Mouse (Mus musculus): ENCODE results near the gene Clstn1. TPM values are rescaled to one million over a fixed set of nuclear protein-coding genes. Genes with fewer than 3 reads are reported as not detected.

Gene Clstn1
- polyA plus RNA-seq, 1 experiment from 2014 or later = 83.6 TPM

- Histone ChIP-seq H3K9ac (peak overlapping the region; percentile 96), H3K36me3 (no peaks in the 10 kb centered on the region), H3K4me2 (peak overlapping the region; percentile 99), H3K27me3 (peaks cover 8% of the 10 kb centered on the region; the same call in 1 of the 2 replicates), H3K27ac (peak overlapping the region; percentile 94), H3K4me3 (peak overlapping the region; percentile 87), H3K9me3 (no peaks in the 10 kb centered on the region), H3K4me1 (replicated peaks) (peaks cover 33% of the 10 kb centered on the region)
- under 1% methylated on average over 72 of the region's 72 CpGs for WGBS
- peak; percentile 64 for ATAC-seq (ENCODE audit: low FRiP score)
Measured at GRCm38 (mm10) chr4:149586783-149587595, 721 bp downstream of the Clstn1 start.

GRCm38 (mm10) chr4:149587596-149588168, 1.4 kb downstream of the Clstn1 start:
- ATAC-seq (ENCODE audit: low FRiP score) = peak; percentile 37

GRCm38 (mm10) chr4:149590200-149590599, 3.9 kb downstream of the Clstn1 start:
- 85% methylated on average over 1 of the region's 1 CpGs for WGBS
- ATAC-seq (ENCODE audit: low FRiP score) = no peak
- Histone ChIP-seq H3K4me1 (replicated peaks) (peaks cover 55% of the 10 kb centered on the region), H3K4me2 (no peak overlapping the region), H3K9ac (no peak overlapping the region), H3K36me3 (no peaks in the 10 kb centered on the region), H3K27me3 (peaks cover under 1% of the 10 kb centered on the region; the same call in 1 of the 2 replicates), H3K27ac (no peak overlapping the region), H3K4me3 (no peak overlapping the region), H3K9me3 (no peaks in the 10 kb centered on the region)

More at GRCm38 (mm10) chr4:149587596-149588168, 1.4 kb downstream of the Clstn1 start:
- Histone ChIP-seq H3K27me3 (peaks cover 8% of the 10 kb centered on the region; the same call in 1 of the 2 replicates), H3K4me2 (peak overlapping the region; percentile 99), H3K36me3 (no peaks in the 10 kb centered on the region), H3K27ac (peak overlapping the region; percentile 94), H3K4me1 (replicated peaks) (peaks cover 39% of the 10 kb centered on the region), H3K9me3 (no peaks in the 10 kb centered on the region), H3K4me3 (peak overlapping the region; percentile 87), H3K9ac (peak overlapping the region; percentile 96)
- 2% methylated on average over 24 of the region's 24 CpGs for WGBS

DNA sequence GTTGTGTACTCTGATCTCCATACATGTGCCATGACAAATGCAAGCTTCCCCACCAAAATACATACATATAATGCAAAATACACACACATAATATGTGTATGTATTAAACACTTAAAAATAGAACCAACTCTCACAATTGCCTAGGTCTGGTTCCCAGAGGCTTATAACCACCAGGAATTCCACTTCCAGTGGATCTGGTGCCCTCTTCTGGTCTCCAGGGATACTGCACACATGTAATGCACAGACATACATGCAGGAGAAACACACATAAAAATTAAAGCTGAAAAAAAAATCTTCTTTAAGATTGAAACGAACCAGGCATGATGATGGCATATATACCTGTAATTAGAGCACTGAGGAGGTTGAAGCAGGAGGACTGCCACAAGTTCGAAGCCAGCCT, 5.2 kb downstream of the Clstn1 start:
- no peak for ATAC-seq (ENCODE audit: low FRiP score)
- Histone ChIP-seq H3K9ac (no peak overlapping the region), H3K27me3 (no peaks in the 10 kb centered on the region), H3K36me3 (no peaks in the 10 kb centered on the region), H3K4me3 (no peak overlapping the region), H3K9me3 (no peaks in the 10 kb centered on the region), H3K27ac (no peak overlapping the region), H3K4me2 (no peak overlapping the region), H3K4me1 (replicated peaks) (peaks cover 53% of the 10 kb centered on the region)
- 93% methylated on average over 2 of the region's 2 CpGs for WGBS

DNA sequence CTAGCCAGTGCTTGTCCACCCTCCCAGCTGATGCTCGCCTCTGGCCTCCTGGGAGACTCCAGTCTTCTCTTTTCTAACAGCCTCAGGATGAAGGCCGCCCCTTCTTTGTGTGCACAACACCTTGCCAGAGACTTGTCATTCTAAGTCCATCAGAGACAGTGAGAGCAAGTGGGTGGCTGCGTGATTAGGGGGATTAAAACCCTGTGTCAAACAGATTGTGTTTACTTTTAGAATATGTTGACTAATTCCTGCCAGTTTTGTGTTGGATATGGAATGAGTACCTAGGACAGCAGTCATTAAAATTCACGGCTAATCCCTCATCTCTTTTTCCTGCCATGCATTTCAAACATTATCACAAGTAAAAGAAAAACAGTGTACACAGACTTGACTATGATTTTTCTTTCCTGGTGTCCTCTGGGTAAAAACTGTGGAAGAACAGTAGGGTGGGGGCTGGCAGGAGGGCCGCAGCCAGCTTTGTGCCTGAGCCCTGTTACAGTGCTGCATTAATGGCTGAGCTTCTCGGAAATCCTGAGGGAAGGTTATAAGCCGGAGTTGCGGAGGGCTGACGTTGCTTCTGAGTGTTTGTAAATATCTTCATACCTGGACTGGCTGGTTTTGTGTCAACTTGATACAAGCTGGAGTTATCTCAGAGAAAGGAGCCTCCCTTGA, 8.8 kb downstream of the Clstn1 start:
- H3K27ac ChIP-seq = peak overlapping the region; percentile 75

DNA sequence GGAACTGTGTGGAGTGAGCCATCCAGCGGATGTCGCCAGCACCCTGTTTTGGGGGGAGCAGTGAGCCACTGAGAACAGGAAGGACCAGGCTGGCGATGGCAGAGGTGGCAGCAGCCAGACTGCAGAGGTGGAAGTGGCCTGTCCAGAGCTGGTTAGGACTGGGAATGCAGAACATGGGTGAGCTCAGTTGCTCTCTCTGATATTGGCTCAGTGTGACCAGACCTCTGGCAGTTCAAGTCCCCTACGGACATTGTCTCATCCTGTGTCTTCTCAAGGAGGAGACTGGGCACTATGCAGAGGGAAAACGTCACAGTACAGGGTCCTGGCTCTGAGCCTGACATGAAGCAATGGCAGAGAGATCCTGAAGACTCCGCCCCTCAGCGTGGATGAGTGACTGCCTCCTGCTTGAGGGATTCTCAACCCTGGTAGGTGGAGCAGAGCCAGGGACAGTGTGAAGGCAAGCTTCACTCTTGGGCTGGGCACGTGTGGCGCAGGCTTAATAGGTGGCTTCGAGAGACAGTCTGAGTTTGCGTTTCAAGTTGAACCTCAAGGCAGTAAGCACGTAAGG, 11.5 kb downstream of the Clstn1 start:
- 79% methylated on average over 12 of the region's 12 CpGs for WGBS
- Histone ChIP-seq H3K27me3 (no peaks in the 10 kb centered on the region), H3K4me3 (no peak overlapping the region), H3K27ac (no peak overlapping the region), H3K9ac (no peak overlapping the region), H3K36me3 (no peaks in the 10 kb centered on the region), H3K9me3 (no peaks in the 10 kb centered on the region), H3K4me2 (no peak overlapping the region), H3K4me1 (replicated peaks) (peaks cover 51% of the 10 kb centered on the region)
- ATAC-seq (ENCODE audit: low FRiP score) = no peak

More for the DNA sequence above, 8.8 kb downstream of the Clstn1 start:
- Histone ChIP-seq H3K27me3 (no peaks in the 10 kb centered on the region), H3K36me3 (no peaks in the 10 kb centered on the region), H3K4me3 (no peak overlapping the region), H3K4me1 (replicated peaks) (peaks cover 38% of the 10 kb centered on the region), H3K9me3 (no peaks in the 10 kb centered on the region), H3K4me2 (no peak overlapping the region), H3K9ac (no peak overlapping the region)
- ATAC-seq (ENCODE audit: low FRiP score) = no peak
- 78% methylated on average over 9 of the region's 9 CpGs for WGBS

DNA sequence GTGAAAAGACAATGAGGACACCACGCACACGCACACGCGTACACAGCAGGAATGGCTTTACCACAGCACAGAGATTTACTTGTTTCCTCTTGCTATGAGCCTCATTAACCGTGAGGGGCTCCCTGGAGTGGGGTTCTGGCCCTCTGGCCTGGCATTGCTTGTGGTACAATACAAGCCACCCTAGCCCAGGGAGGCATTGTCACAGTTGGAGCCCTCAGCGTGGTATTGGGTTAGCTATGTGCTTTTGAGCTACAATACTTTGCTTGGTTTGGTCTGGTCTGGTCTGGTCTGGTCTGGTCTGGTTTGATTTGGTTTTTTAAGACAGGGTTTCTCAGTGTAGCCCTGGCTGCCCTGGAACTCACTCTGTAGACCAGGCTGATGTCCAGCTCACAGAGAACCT, 13.3 kb downstream of the Clstn1 start:
- no peak overlapping the region for H3K4me3 ChIP-seq
- H3K36me3 ChIP-seq = no peaks in the 10 kb centered on the region
- peaks cover 42% of the 10 kb centered on the region for H3K4me1 ChIP-seq (replicated peaks)
- H3K9me3 ChIP-seq = no peaks in the 10 kb centered on the region
- no peak overlapping the region; the same call in 1 of the 2 replicates for H3K27ac ChIP-seq
- H3K4me2 ChIP-seq = no peak overlapping the region
- no peak for ATAC-seq (ENCODE audit: low FRiP score)
- no peaks in the 10 kb centered on the region for H3K27me3 ChIP-seq
- 84% methylated on average over 6 of the region's 6 CpGs for WGBS
- H3K9ac ChIP-seq = no peak overlapping the region

DNA sequence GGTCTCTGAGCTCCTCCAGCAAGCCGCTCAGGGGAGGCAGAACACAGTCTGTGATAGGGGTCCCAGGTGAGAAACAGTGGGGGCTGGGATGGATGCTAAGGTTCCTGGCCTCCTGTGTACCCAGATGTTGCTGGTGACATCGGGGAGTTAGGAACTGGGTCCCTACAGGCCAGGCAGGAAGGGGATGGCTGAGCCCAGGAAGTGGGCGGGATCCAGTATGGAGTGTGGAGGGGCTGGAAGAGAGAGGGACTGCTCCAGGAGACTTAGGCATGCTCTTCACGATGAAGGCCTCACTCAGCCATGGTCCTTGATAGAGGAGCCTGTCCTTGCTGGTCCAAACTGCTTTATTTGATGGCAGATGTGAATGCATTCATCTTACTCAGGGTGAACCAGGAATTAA, 13.9 kb downstream of the Clstn1 start:
- no peak; the same call in 1 of the 2 replicates for ATAC-seq (ENCODE audit: low FRiP score)
- H3K4me3 ChIP-seq = no peak overlapping the region
- no peaks in the 10 kb centered on the region for H3K27me3 ChIP-seq
- H3K9me3 ChIP-seq = no peaks in the 10 kb centered on the region
- 90% methylated on average over 4 of the region's 4 CpGs for WGBS
- H3K27ac ChIP-seq = peak overlapping the region; percentile 23; the same call in 1 of the 2 replicates
- peaks cover 38% of the 10 kb centered on the region for H3K4me1 ChIP-seq (replicated peaks)
- H3K9ac ChIP-seq = no peak overlapping the region
- H3K36me3 ChIP-seq = no peaks in the 10 kb centered on the region
- H3K4me2 ChIP-seq = no peak overlapping the region

DNA sequence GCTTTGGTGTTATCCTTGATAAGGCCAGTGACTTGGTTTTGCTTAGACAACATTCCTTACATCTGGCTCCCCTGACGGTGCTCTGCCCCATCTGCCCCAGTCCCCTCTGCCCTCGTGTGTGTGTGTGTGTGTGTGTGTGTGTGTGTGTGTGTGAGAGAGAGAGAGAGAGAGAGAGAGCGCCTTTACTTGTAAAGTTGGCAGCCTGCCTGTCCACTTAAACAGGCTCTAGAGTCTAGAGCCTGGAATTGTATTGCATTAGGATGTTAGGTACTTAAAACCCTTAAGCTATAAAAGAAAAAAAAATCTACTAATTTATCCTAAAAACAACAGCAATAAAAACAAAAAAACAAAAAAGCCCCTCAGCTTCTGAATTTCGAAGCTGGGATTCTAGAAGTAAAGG, 15.2 kb downstream of the Clstn1 start:
- ATAC-seq (ENCODE audit: low FRiP score) = no peak
- Histone ChIP-seq H3K9me3 (no peaks in the 10 kb centered on the region), H3K27me3 (no peaks in the 10 kb centered on the region), H3K27ac (peak overlapping the region; percentile 58; the same call in 1 of the 2 replicates), H3K4me3 (no peak overlapping the region), H3K4me1 (replicated peaks) (peaks cover 44% of the 10 kb centered on the region), H3K36me3 (no peaks in the 10 kb centered on the region), H3K9ac (no peak overlapping the region), H3K4me2 (no peak overlapping the region)
- 39% methylated on average over 4 of the region's 4 CpGs for WGBS

DNA sequence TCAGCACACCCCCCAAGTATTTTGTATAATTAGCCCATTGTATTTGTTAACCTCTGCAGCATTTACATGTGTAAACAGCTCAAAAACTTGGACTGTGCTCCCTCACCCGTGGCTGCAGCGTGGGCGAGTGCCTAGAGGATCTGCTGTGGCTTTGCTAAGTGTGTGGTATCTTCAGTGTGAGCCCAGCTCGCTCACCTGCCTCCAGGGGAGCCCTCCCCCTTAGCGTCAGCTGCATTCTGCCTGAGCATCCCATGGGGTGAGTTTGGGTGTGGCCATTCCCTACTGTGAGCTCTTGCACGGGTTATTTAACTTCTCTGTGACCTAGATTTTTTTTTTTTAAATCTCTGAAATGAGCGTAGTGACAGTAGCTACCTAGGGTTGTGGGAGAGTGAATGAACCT, 16.0 kb downstream of the Clstn1 start:
- no peaks in the 10 kb centered on the region for H3K9me3 ChIP-seq
- H3K4me3 ChIP-seq = no peak overlapping the region
- H3K36me3 ChIP-seq = no peaks in the 10 kb centered on the region
- peaks cover 51% of the 10 kb centered on the region for H3K4me1 ChIP-seq (replicated peaks)
- 42% methylated on average over 7 of the region's 7 CpGs for WGBS
- H3K27me3 ChIP-seq = no peaks in the 10 kb centered on the region
- no peak for ATAC-seq (ENCODE audit: low FRiP score)
- no peak overlapping the region for H3K4me2 ChIP-seq
- no peak overlapping the region for H3K9ac ChIP-seq
- H3K27ac ChIP-seq = no peak overlapping the region; the same call in 1 of the 2 replicates

- Histone ChIP-seq H3K4me1 (replicated peaks) (peaks cover 64% of the 10 kb centered on the region), H3K9ac (no peak overlapping the region), H3K4me2 (no peak overlapping the region), H3K9me3 (no peaks in the 10 kb centered on the region), H3K27ac (no peak overlapping the region), H3K4me3 (no peak overlapping the region), H3K36me3 (no peaks in the 10 kb centered on the region), H3K27me3 (no peaks in the 10 kb centered on the region)
- no peak for ATAC-seq (ENCODE audit: low FRiP score)
- 63% methylated on average over 1 of the region's 1 CpGs for WGBS
Measured at GRCm38 (mm10) chr4:149603860-149604259, 17.6 kb downstream of the Clstn1 start.

DNA sequence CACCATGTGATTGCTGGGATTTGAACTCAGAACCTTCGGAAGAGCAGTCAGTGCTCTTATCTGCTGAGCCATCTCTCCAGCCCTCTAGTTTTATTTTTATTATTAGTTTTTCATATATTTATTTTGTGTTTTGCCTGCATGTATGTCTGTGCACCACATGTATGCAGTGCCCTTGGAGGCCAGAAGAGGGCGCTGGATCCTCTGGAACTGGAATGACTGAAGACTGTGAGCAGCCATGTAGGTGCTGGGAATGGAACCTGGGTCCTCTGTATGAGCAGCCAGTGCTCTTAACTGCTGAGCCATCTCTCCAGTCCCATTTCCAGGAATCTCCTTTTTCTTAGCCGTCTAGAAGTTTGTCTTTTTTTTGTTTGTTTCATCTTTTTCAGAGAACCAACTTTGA, 18.2 kb downstream of the Clstn1 start:
- peaks cover 70% of the 10 kb centered on the region for H3K4me1 ChIP-seq (replicated peaks)
- WGBS = 77% methylated on average over 3 of the region's 3 CpGs
- H3K4me2 ChIP-seq = no peak overlapping the region
- ATAC-seq (ENCODE audit: low FRiP score) = no peak
- no peaks in the 10 kb centered on the region for H3K27me3 ChIP-seq
- H3K9me3 ChIP-seq = no peaks in the 10 kb centered on the region
- H3K9ac ChIP-seq = no peak overlapping the region
- no peak overlapping the region for H3K4me3 ChIP-seq
- no peaks in the 10 kb centered on the region for H3K36me3 ChIP-seq
- H3K27ac ChIP-seq = no peak overlapping the region

Measured in hindbrain, embryonic 13.5 days (tissue).